Mouse (Mus musculus) kidney, adult 9 months (tissue): ENCODE results near the gene Ninj1.

Experiments
- DNase-seq: peaks from one replicate; pipeline ENCODE4 v3.0.0; 2022

The Ninj1 gene

DNA sequence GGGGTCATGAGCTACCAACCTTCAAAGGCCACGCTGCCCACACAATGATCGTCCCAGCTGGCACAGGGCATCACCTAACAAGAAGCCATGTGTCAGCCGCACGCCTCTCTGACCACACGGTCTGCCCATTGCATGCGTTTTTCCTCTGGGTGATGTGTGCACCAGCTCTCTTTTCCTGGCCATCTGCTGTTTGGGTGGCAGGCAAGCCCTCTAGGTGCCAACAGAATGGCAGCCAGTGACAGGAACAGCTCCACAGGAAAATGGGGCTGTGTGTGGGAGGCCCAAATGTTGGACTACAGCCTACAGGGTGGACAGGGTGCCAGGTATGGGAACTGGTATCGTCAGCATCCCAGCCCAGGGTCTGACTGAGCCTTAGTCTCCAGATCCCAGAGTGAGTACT lies 14.9 kb upstream of the Ninj1 start:
- no peak for DNase-seq

DNA sequence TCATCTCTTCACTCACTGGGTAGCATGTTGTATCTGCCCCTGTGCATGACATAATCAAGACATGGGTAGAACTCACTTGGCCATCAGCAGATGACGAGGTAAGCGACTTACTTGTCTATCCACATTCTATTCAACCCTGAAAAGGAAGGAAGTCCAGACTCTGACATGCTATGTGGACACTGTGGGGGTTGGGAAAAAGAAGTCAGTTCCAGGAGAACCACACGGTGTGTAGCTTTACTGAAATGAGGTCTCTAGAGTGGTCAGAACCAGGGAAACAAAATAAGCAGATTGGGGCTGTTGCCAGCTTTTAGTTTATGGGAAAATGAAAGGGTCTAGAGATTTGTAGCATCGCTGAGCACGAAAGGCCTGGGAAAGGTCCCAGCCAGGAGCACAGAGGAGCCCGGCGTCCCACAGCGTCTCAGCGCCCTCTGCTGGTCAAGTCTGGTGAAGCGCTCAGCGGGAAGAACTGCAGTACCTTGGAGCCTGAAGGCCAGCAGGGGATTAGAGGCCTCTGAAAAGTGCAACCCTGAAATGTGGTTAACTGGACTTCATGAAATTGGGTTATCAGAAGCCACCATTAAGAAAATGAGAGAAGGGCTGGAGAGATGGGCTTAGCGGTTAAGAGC lies 14.2 kb upstream of the Ninj1 start:
- DNase-seq, result peak; percentile 92

DNA sequence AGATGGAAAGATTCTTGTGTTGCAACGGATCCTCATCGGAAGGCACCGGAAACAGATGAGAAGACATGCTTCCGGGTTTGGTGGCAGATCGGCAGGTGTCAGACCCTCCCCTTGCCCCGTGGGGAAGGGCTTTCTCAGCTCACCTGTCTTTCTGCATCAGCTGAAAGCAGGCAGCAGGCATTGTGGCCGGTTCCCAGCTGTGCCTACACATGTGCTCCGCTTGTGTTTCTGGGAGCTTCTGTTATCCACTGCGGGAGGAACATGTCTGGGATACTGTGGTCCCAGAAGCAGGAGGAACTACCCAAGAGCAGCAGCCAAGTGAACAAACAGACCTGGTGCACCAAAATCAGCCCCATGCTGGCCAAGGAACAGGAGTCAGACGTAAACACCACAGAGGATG lies 11.8 kb upstream of the Ninj1 start:
- DNase-seq, result no peak

DNA sequence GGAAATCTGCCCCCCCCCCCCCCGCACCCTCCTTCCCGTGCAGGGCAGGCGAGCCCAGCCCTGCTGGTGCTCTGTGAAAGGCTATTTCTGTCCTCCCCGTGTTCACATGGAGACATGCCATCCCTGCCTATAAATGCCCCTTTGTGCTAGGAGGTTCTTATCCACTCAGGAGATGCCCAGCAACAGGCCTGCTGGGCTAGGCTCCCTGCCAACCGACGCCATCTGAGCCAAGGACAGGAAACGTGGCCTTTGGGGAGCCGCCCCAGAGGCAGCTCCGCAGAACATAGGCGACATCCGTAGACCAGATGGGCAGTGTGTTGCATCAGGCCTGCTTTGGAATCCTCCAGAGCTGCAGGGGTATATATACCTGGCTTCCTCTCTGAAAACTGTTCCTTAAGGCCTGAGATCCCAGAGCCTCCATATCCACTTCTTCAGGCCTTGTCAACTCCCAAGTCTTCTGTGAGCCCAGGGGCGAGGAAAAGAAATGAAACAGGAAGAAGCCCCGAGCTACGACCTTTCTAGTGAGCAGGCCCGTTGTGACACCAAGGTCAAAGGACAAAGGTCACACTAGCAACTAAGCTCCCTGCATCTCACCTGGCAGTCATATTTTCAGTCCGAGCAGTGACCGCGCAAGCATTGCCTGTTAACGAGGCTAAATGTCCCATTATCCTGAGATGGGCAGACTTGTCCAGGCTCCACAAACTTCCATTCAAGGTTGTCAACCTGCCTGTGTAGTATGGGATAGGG lies 8.3 kb upstream of the Ninj1 start:
- peak; percentile 34 for DNase-seq

- no peak for DNase-seq
Measured at GRCm38 (mm10) chr13:49180274-49180673, 7.0 kb upstream of the Ninj1 start.

- DNase-seq, result no peak
Measured at GRCm38 (mm10) chr13:49180691-49181090, 6.6 kb upstream of the Ninj1 start.

GRCm38 (mm10) chr13:49181411-49181984 lies 5.8 kb upstream of the Ninj1 start:
- no peak for DNase-seq

- DNase-seq, result no peak
Measured at GRCm38 (mm10) chr13:49183161-49183560, 4.1 kb upstream of the Ninj1 start.

- DNase-seq, result peak; percentile 40
Measured at GRCm38 (mm10) chr13:49183646-49184045, 3.6 kb upstream of the Ninj1 start.

GRCm38 (mm10) chr13:49186798-49187287 lies 442 bp upstream of the Ninj1 start:
- no peak for DNase-seq

GRCm38 (mm10) chr13:49188219-49188965 lies 1.1 kb downstream of the Ninj1 start:
- no peak for DNase-seq

DNA sequence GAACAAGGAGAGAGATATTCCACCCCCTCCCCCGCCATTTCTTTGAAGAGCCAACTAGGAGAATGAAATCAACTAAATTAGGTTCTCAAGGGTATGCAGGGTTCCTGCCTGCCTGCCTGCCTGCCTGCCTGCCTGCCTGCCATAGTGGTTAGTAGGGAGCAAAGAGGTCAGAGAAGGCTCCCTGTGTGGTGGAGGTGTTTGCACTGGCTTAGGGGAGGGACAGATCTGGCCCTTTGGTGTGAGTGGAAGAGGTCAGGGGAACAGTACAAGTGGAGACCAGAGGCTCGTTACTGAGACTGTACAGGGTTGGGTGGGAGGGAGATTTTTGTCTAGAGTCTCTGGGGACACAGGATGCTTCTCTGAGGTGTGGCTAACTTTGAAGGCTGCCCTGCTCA lies 1.7 kb downstream of the Ninj1 start:
- DNase-seq, result peak; percentile 43

DNA sequence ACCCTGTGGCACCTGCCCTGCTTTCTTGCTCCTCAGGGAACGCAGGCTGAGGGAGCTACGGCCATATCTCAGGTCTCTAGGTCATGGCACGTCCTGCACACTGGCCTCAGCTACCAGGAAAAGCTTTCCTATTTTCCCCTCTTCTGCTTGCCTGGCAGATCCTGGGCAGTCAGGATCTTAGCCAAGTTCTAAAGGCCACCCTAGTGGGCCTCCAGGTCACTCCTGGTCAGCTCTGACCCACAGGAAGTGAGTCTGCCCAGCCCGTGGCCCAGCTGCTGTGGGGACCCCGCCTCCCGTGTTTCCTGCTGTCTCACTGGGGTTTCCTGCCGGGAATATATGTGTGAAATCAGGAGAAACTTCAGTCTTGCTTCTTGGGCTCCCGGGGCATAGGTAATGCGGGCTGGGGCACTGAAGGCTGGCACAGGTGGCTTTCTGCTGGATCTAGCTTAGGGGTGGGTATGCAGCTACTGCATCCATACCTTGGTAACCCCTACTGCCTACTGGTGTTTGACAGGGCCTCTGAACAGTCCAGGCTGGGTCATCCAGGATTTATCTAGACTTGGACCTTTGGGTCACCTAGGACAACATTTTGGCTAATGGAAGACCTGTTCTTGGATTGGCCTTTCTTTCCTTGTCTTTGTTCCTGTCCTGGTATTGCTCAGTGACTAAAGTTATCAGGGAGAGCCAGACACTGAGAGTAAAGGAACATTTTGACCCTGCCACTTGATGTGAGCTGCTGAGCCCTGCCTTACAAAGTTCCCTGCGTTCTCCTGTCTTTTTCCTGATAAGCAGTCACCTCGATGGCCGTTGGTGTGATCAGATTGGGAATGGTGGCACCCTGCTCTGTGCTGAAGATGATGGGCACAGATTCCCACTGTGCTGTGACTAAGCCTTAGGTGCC lies 2.9 kb downstream of the Ninj1 start:
- peak; percentile 92 for DNase-seq

DNA sequence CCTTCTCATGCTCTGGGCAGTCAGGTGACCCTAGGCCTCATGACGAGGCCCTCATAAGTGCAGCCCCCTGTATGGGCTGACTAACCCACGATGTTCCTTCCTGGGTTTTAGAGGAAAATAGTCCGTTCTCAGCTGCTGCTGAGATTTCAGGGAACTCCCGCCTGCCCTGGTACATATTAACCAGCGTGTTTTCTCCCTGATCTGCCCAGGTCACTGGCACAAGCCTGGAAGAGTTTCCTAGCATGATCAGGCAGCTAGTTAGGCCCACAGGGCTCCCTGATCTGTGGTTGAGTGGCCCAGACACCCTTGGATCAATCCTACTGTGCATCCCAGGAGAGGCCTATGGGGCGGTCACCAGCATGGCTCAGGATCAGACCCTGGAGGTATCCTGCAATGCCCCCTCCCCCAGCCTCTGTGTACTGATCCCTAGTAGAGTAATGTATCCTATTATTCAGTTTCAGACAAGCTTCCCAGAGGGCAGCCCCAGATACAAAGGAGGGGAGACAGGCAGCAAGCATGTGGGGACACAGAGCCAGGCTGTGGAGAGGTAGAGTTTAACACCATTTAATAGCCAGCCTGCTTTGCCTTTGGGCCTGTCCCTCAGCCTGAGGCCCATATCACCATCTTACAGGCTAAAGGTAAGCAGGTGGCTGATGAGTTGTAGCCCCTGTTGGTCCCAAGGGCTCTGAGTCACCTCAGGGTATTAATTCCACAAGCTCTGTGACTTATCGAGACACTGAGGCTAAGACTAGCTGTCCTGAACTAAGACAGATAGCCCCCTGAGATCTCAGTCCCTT lies 3.8 kb downstream of the Ninj1 start:
- peak; percentile 88 for DNase-seq

DNA sequence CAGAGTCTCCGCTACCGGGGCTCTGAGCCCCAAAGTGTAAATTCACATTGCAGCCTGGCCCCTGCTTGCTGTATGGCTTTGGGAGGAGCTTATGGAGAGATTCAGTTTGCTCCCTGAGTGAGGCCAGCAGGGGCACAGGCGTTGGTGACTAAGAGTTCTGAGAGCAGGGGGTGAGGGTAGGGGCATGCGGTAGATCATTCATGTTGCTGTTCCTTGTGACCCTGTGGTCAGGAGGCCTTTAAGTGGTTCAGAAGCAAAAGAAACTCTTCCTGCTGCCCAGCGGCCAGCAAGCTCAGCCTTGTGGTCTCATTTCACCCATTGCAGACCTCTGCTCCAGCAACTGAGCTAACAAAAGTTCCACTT lies 4.4 kb downstream of the Ninj1 start:
- no peak for DNase-seq

- DNase-seq, result peak; percentile 56
Measured at GRCm38 (mm10) chr13:49192156-49192855, 5.0 kb downstream of the Ninj1 start.

DNA sequence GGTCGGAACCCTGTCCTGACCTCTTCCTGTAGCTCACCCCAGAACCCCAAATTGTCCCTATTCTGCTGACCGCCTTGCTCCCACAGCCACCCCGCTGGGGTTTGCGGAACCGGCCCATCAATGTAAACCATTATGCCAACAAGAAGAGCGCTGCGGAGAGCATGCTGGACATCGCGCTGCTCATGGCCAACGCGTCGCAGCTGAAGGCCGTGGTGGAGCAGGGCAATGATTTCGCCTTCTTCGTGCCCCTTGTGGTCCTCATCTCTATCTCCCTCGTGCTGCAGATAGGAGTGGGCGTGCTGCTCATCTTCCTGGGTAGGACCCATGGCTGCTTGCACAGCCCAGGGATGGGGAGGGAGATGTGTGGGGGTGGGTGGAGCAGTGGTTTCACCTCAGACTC lies 6.4 kb downstream of the Ninj1 start:
- DNase-seq, result no peak

DNA sequence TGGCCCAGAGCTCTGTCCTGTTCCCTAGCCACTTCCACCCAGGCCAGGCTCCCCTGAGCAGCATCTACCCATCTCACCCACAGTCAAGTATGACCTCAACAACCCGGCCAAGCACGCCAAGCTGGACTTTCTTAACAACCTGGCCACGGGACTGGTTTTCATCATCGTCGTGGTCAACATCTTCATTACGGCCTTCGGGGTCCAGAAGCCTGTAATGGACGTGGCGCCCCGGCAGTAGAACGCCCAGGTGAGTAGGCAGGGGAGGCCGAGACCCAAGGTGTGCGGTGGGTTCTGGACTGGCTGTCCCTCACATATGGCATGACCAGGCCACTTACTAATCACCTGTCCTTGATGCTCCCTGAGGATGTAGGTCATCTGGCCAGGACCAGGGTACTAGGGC lies 7.5 kb downstream of the Ninj1 start:
- no peak for DNase-seq

- no peak for DNase-seq
Measured at GRCm38 (mm10) chr13:49195651-49196050, 8.4 kb downstream of the Ninj1 start.

DNA sequence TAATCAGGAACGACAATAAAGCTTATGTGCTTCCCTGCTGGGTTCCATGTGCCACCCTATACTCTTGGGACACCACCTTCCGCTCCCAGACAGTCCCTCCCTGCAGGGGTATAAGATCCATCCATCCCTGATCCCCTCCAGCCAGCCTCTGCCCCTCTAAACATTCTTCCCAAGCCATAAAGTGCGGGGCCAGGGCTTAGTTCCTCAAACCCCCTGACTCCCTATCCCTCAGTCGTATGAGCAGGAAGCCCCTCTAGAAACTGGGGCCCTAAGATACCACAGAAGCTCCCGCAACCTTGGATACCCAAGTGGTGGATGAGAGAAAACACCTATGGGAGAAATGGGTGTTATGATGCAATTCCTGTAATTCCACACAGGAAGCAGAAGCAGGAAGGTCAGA lies 8.9 kb downstream of the Ninj1 start:
- no peak for DNase-seq

GRCm38 (mm10) chr13:49196766-49197165 lies 9.5 kb downstream of the Ninj1 start:
- no peak for DNase-seq
